Mouse (Mus musculus) lung, adult 2 months (tissue): ENCODE results near the gene Hs1bp3.

Experiments used
- CTCF ChIP-seq: fragments of 200-500 bp; IDR thresholded peaks from 2 replicates; pipeline ENCODE4 v1.5.1; 2011; ENCODE audit warnings: mild to moderate bottlenecking, low read length, control low read depth; ENCODE audit not compliant: insufficient read depth
- POLR2A ChIP-seq: fragments of 200-500 bp; IDR thresholded peaks from 2 replicates; pipeline ENCODE4 v1.6.1; 2011; ENCODE audit warnings: low read depth, mild to moderate bottlenecking, control low read depth, low read length, borderline replicate concordance; ENCODE audit errors: extremely low read depth

DNA sequence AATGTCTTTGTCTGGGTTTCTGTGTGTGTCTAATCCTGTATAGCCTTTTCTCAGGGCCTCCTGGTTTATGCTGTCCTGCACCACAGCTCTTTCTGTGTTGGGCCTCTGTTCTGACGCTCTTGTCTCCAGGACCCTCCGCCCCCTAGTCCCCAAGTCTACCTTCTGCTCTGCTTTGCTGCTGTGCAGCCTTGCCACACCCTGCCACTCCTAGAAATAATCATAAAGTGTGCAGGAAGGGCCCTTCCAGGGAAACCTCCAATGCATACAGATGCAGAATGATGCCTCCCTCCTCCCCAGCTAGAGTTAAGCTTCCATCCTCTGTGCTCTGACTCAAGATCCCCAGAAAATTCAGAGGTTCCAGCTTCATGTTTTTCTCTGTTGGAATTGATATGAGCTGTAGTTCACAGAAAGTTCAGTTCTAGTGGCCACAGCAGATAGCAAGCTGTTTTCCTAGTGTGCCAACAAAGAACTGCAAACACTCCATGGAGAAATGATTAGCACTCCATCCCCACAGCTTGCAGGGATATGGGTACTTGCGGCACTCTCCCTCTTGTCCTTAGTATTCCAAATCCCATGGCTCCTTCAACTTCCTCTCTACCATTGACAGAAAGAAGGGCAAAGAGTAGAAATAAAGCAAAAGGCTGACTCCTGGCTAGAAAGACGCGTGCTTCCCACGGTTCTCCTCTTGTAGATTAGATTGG is 39.6 kb upstream of the Hs1bp3 start:
- no peak for TF ChIP-seq CTCF
- TF ChIP-seq POLR2A: no peak
